Mouse (Mus musculus) 416B (cell line): ENCODE data around the gene Cars2.
A peak's percentile ranks its signal among the peaks of the same experiment; 100 is the strongest.

ENCODE experiments used
- DNase-seq: peaks from one replicate; pipeline ENCODE4 v3.0.0; 2011; ENCODE audit warnings: low read depth

Cars2 gene

GRCm38 (mm10) chr8:11550281-11550948, at the start of gene Cars2:
Gene Cars2 (minus strand): TSS chr8:11550783.
- DNase-seq, result peak; percentile 93

DNA sequence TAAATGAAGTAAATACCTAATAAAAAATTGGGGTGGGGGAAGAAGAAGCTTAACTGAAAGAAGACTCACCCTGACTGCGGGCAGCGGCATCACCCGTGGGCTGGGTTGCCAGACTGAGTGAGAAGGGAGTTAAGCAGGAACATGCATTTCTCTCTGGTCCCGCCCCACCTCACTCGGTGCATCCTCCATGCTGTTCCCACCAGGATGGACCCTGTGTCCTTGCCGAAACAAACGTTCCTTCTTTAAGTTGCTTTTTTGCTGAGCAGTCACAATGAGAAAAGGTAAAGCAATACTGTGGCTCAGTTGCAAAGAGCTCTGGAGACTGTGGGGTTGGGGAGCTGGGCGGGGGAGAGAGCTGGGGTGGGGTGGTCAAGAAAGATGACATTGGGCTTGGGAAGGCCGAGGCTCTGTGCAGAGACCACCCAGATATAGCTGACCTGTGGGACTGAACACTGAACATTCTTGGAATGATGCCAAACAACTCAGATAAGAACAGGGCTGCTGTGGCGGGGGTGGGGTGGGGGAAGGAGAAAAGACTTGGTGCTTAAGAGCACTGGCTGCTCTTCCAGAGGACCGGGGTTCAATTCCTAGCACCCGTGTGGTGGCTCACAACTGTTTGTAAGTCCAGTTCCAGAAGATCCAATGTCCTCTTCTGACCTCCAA, 42.8 kb upstream of the Cars2 start:
- no peak for DNase-seq

DNA sequence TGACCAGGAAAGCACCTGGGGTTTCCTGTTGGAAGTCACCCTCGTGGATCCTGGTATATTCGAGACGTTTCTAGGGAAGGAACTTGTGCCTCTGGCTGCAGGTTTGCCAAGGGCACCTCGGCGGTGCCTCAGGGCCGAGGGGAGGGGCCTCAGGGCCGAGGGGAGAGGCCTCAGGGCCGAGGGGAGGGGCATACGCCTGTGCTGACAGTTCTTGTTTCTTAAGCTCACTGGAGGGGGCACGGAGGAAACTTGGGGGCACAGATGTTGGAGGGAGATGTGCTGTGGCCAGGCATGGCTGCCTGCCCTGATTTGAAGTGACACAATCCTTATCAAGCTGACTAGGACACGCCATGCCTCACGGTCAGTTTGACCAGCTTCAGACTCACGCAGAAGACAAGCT, 41.7 kb upstream of the Cars2 start:
- DNase-seq, result peak; percentile 87

- no peak for DNase-seq
Observed at GRCm38 (mm10) chr8:11591837-11592236, 41.3 kb upstream of the Cars2 start.

DNA sequence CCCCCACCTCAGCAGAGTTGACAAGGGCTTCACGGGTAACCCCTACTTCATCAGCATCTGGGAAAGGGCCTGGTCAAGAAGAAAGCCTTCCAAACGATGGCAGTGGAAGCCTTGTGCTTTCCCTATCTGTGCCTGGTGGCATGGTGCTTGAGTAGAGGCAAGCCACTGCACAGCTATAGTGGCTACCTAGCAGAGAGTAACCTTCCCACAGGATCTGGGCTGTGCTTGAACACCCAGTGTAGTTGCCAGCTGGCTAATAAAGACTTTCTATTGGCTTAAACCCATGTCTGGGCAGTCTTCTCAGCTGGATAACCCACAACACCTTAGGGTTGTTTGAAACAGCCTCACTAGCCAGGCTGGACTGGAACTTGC, 35.8 kb upstream of the Cars2 start:
- DNase-seq, result no peak

DNA sequence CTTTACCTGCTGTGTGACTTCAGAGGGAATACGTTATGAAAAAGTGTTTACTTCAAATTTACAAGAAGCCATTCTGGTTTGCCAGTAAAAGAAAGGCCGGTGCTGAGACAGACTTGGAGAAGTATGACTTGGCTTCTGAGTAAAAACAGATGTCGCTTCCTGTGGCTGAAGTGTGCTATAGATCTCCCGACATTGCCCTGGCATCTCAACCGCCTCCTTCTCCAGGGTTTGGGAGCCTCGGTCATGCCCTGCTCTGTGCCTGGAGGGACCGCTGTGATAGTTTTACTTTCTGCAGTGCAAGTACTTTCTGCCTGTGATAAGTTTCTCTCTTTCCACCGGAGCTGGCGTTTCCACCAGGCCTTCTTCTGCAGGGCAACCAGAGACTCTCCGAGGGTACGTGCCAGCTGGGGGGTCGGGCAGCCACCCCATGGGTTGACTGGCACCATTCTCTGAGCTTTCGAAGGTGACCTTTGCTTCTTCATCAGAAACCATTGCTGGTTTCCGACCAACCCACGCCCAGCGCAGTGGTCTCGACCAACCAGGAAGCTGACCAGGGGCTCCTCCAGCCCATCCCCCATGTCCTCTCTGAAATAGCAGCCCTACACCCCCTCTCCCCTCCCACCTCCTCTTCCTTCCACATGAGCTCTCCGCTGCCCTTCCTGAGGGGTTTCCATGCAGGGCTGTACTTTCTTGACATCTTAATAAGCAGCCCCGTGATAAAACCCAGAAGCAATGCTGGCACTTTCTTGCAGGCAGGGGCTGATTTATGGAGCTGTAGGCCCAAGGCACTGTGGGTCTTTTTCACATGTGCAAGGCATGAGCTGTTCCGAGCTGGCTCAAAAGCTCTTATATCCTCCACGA, 35.2 kb upstream of the Cars2 start:
- no peak for DNase-seq

GRCm38 (mm10) chr8:11575604-11576384, 25.2 kb upstream of the Cars2 start:
- peak; percentile 60 for DNase-seq

GRCm38 (mm10) chr8:11574911-11575603, 24.5 kb upstream of the Cars2 start:
- DNase-seq, result peak; percentile 81

DNA sequence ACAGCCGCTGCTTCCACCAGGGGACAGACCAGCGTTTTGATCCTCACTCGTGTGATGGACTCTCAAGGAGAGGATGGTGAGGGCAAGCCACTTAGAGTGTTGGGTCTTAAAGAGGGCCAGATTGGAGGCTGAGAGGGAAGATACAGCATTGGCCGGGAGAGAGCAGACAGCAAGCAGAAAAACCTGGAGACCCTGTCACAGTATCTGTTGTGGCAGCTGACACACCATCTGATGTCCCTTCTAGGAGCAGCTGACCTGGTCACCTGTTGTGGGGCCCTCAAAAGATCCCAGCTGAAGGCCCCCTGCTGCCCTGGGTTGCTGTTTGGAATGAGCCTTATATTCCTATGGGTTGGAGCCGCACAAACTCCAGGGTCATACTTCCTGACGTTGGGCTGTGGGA, 21.8 kb upstream of the Cars2 start:
- no peak for DNase-seq

DNA sequence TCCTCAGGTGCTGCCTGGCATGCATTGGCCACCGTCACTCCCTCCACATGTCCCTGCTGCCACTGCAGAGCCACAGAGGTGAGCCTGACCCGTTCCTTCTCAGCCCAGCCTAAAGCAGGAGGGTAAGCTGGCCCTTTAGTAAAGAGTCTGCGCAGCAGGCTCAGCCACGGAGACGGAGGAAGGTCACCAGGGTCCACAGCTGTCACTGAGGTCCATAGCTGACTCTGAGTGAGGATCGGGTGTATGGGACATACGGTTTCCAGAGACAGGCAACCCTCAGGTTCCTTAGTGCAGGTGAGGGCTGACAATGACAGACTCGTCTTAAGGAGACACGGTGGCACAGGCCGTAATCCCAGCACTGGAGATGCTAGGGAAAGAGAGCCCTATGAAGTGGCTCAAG, 21.4 kb upstream of the Cars2 start:
- DNase-seq, result no peak

GRCm38 (mm10) chr8:11570742-11571141, 20.2 kb upstream of the Cars2 start:
- DNase-seq, result no peak

- DNase-seq, result no peak
Observed at GRCm38 (mm10) chr8:11569260-11570097, 18.9 kb upstream of the Cars2 start.

- DNase-seq, result peak; percentile 28
Observed at GRCm38 (mm10) chr8:11568193-11568592, 17.6 kb upstream of the Cars2 start.

DNA sequence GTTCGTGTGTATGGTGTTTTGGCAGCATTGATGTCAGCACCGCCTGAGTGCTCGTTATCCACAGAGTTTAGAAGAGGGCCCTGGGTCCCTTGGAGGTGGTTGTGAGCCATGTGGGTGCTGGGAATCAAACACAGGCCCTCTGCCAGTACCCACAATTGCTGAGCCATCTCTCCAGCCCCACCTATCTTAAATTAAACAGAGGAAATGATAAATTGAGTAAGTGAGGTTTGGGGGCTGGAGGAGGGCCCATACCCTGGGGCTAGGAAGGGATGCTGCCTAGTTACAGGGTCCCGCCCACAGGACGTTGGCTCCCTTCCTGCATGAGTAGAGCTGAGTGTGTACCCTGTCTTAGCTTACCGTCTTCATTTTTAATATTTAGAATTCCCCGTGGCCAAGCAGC, 14.1 kb upstream of the Cars2 start:
- DNase-seq, result peak; percentile 62

- DNase-seq, result peak; percentile 81
Observed at GRCm38 (mm10) chr8:11564236-11564635, 13.7 kb upstream of the Cars2 start.

- no peak for DNase-seq
Observed at GRCm38 (mm10) chr8:11560220-11560619, 9.6 kb upstream of the Cars2 start.

DNA sequence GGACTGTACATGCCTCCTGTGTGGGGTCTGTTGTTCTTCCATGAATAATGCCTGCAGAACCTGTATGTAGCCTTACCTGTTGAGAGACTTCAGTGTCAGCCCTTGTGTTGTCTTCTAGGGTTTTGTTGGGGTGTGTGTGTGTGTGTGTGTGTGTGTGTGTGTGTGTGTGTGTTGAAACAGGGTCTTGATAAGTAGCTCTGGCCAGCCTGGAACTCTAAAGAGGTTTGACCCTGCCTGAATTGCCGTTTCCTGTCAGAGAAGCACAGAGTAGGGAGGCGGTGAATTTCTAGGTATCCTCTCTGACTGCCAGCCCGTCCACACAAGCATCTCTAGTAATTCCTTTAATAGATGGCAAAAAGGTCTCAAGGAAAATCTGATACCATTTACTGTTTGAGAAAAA, 8.9 kb upstream of the Cars2 start:
- no peak for DNase-seq

- peak; percentile 100 for DNase-seq
Observed at GRCm38 (mm10) chr8:11557768-11558629, 7.4 kb upstream of the Cars2 start.

DNA sequence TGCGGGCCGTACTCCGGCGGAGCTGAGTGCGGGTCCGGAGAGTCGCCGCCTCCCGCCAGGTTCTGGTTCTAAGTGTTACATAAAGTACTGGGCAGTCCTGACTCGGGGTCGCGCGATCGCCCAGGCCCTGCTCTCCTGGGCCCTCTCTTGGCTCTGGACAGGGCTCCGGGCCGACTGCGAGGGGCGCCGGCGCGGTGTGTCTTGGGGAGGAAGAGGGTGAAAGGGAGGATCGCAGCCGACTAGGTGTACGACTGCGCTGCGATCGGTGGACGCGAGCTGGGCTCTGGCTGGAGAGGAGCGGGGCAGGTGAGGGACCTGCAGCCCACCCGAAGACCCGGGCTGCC, 6.8 kb upstream of the Cars2 start:
- DNase-seq, result no peak
